Mouse (Mus musculus) left cerebral cortex, adult 11 months (tissue): ENCODE data around the gene Pcnx3.
"Not testable (repeated sequence)": the region's sequence is repeated elsewhere in the genome, so short reads cannot be mapped to it uniquely, and the experiment has no call there.

ENCODE experiments used
- DNase-seq: peaks from one replicate; pipeline ENCODE4 v3.0.0; 2022; ENCODE audit warnings: low spot score

Gene Pcnx3

DNA sequence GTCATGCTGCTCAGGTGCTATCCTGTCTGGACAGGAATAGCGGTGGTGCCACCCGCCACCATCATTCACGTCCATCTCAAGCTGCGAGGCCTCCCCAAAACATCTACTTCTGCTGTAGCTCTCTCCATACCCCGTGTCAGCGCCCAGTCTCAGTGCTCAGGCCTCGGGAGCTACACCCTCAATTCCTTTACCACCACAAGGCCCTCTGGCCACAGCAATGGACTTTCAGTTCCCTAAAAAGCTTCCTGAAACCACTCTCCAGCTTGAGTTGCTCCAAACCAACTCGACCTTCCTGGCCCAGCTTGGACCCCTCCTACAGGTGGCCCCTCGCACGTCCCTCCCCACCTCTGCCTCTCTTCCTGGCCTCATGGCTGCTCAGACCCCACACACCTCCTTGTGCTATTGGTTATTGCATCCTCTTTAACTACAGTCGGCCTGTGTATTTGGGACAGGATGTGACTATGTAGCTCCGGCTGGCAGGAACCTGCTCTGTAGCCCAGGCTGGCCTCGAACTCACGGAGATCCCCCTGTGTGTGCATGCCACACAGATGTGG is 23.3 kb upstream of the Pcnx3 start:
- no peak for DNase-seq

DNA sequence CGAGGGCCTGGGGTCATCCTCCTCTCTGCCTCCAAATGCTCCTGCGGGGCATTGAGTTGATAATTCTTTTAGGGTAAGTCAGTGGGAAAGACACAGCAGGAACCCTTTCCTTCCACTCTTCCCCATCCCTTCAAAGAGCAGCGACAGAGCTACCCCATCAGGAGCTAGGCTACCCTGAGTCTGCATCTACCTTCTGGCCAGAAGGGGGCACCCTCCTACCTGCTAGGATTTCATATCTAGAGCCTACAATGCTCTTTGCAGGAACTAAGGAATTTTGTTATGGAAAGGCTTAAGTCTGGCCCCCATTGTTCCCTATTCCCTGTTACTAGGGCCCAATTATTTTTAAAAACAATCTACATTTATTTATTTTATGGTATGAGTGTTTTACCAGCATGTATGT is 22.5 kb upstream of the Pcnx3 start:
- DNase-seq, result no peak

DNA sequence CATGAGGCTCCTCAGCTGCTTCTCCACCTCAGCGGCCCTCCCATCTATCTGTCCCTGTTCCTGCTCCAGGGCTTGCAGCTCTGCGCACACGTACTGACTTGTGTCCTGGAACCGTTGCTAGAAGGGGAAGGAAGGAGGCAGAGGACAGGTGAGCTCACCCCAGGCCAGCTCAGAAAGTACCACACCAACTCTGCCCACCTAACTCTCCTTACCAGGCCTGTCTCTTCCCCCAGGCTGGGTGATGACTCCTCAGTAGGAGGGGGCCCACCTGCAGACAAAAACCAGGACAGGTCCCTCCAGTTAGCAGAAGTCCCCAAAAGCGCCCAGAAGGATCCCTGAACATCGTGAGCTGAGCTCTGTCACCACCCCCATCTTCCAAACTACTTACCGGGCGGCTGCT is 21.9 kb upstream of the Pcnx3 start:
- DNase-seq, result no peak

DNA sequence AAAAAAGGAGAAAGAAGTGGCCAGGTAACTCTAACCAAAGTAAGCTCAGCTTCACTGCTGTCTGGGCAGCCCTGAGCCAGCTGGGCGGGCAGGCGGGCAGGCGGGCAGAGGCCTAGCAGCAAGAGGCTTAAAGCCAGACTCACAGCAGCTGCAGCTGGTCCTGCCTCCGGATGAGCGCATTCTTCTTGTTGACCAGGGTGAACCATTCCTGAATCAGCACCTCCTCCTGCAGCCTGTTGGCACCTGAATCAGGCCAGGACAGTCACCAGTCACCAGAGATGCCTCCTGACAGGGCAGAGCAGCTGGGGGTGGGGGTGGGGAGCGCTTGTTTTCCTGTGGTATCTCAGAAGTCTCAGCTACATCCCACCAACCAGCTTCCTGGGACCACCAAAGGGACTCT is 21.4 kb upstream of the Pcnx3 start:
- DNase-seq, result no peak

DNA sequence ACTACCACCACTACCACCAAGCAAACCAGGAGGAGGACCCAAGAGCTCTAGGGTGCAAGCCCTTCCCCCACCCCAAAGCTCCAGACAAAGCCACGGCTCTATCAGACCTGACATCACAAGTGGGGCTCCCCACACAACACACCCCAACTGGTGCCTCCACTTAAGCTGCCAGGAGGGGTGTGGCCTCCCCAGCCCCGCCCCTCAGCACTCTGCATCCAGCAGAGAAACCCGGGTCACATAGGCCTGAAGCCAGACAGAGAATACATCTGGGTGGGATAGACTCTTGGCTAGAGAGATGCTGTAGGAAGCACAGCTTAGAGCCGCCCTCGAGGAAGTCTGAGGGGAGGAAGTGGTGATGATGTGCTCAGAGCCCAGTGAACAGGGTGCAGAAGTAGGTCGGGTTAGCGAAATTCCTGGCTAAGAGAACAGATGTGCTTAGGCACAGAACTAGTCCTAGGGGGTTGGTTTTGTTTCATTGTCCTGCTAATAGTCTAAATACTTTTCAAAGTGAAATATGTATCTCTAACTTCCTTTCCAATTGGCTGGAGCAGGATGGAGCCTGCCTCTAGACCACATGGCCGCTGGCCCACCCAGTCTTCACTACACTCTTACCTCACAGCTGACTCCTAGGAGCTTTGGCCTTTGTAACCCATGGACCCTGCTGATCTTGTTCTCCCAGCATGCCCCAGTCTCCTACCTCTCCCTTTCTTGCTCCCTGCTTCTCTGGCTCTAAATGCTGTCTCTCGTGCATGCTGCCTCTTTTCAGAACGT is 16.3 kb upstream of the Pcnx3 start:
- DNase-seq, result no peak

DNA sequence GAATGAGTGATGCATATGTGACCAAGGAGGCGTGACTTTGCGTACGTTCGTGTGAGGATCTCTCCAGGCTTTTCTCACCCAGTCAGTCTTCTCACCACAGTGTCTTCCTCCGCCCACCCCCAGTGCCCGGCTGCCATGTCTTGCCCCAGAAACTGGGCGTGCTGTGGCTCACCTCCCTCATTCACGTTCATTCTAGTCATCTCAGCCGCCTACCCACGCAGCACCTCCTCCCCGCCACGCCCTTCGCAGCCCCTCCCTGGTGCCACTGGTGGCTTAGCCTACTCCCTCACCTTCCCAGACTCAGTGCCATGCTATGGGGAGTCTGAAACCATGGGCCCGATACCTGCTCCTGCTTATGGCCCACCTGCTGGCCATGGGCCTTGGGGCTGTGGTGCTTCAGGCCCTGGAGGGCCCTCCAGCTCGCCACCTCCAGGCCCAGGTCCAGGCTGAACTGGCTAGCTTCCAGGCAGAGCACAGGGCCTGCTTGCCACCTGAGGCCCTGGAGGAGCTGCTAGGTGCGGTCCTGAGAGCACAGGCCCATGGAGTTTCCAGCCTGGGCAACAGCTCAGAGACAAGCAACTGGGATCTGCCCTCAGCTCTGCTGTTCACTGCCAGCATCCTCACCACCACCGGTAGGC is 15.6 kb upstream of the Pcnx3 start, which contains the start of gene Kcnk7:
Gene Kcnk7, plus strand, starts transcription at position 205 of the 638 bp plus-strand sequence.
- DNase-seq, result no peak

DNA sequence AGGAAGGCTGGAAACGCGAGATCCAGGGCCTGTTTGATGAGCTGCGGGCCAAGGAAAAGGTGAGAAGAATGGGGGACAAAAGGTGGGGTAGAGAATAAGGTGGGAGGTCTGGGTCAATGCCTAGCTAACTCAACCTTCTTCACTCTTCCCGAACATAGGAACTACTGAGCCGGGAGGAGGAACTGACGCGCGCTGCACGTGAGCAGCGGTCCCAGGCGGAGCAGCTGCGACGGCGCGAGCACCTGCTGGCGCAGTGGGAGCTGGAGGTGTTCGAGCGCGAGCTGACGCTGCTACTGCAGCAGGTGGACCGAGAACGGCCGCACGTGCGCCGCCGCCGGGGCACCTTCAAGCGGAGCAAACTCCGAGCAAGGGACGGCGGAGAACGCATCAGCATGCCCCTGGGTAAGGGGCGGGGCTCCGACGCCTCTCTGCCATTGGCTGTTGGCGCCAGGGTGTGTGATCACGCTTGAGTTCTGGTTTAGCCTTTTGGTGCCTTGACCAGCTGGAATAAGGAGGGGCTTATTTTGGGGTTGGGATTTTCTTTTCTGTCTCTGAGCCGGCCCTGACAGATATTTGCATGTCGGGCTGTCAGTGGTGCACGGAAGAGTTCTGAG is 7.2 kb upstream of the Pcnx3 start:
- DNase-seq, result no peak

DNA sequence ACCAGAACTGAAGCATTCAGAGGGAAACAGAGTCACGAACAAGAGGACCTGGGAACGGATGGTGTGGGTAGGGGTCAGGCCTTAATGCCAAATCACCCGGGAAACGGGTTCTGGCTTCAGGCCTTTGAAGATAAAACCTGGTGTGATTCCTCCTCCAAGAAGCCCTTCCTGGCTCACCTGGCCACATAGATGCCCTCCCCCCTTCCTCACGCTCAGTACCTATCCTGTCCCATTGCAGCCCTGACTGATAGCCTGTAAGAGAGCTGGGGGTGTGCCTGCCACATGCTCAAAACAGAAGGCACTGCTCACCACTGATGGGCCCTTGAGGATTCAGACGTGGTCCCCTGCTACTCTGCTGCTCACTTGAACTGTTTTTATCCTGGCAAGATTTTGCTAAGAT is 5.1 kb upstream of the Pcnx3 start:
- DNase-seq, result no peak

DNA sequence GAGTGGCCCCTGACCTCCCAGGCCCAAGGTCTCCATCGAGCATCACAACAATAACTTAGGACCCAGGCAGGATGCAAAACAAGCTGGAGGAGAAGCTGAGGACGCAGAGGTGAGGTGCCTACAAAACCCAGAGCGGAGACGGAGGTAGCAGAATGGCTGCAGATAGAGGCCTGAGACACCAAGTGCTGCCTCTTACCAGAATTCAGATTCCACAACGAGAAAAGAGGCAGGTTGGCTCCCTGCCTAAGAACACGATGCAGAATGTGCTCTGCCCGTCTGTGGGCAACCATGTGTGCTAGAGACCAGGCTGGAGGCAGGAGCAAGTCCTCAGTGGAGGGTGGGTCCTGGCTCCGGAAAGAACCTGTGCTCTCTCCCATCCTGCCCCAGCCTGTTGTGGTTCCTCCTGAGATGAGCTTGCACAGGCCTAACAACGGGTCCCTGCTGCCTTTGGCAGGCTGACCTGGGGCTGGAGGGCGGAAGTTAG is 4.2 kb upstream of the Pcnx3 start:
- DNase-seq, result no peak

DNA sequence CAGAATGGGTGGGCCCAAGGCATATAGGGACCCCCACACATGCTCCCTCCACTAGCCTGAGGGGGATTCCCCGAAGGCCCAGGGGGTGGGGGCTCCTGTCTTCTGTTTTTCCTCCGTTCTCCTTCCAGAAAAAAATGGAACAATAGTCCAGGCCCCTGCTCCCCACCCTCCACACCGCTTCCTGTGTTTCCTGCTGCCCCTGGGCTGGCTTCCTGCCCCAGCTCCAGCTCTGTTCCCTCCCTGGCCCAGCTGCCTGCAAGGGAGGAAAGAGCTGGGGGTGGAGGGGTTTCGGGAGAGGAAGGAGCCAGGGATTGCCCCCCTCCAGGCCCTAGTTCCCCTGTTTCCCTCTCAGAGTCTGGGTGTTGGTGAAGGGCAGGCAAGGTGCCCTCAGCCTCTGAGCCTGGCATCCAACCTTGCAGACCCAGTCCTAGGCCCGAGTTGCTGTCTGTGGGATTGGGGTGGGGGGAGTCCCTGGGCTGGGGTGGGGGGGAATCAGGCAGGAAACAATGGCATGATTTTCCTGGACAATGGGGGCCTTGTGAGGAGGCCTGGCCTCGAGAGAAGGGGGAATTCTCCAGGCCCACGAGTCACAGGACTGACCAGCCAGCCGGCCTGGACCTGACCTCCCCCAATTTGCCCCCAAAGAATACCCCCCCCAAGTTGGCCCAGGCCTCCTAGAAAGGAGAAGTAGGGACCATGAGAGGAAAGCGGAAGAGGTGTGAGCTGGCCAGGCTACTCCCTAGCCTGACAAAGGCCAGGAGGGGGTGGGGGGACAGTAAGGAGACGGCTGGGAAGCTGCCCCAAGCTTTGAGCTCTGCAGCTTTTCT is 3.6 kb upstream of the Pcnx3 start:
- no peak for DNase-seq

DNA sequence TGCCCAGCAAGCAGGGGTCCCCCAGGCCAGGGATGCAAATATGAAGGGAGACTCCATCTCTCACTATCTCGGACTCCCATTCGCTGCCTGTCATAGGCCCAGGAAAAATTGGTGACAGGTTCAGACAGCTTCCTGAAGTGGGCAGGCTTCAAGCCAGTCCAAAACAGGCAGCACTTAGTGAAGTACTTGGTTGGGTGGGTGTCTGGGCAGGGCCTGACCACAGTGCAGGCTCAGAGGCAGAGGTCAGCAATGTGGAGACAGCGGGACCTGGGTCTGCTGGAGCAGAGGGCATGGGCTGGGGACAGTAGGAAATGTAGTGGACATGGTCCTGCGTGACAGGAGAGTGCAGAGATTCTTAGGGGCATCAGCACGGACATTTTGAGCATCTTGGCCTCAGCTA is 2.9 kb upstream of the Pcnx3 start:
- no peak for DNase-seq

DNA sequence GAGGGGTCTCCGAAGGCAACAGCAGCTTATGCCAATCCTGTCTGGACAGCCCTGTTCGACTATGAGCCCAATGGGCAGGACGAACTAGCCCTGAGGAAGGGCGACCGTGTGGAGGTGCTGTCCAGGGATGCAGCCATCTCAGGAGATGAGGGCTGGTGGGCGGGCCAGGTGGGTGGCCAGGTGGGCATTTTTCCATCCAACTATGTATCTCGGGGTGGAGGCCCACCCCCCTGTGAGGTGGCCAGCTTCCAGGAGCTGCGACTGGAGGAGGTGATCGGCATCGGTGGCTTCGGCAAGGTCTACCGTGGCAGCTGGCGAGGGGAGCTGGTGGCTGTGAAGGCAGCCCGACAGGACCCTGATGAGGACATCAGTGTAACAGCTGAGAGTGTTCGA is 1.6 kb upstream of the Pcnx3 start:
- no peak for DNase-seq

DNA sequence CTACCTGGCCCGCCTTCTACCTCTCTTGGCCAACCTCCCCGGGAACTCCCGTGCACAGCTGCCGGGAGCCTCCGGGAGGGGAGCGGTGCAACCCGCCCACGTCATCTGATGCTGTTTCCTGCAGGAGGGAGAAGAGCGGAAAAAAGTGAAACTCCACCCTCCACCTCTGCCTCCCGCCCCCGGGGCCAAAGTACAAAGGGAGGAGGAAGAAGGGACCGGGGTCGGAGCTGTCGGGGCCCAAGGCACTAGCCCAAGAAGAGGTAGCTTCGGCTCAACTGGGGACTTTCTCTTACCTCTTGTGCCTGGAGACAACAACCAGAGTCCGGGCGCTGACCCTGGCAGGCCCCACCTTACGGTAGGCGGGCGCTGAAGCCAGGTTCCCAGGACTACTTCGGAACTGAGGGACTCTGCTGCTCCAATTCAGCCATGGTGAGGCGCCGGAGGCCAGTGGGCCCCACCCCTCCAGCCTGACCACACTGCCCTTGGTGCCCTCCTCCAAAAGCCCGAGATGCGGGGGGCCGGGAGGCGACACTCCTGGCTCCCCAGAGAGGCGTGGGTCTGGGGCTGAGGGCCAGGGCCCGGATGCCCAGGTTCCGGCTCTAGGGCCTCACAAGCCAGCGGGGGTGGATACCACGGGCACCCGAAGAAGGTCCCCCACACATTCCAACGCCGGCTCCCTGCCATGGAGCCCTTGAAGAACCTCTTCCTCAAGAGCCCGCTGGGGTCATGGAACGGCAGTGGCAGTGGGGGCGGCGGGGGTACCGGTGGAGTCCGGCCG is 1.0 kb upstream of the Pcnx3 start:
- peak; percentile 72 for DNase-seq

DNA sequence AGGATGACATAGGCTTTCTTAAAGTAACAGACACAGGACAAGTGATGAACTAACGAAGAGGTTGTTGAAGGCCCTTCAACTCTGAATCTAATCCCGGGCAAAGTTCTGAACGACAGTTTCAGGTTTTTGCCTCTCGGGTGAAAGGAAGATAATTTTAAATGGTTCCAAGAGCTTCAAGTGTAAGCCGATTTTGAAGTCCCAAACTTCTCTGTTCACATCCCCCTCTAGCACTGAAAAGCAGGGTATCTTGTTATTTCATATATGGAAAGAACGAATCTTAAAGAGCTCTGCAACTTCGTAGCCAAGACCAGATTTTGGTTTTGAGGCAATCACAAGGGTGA is 350 bp upstream of the Pcnx3 start:
- DNase-seq, result no peak

DNA sequence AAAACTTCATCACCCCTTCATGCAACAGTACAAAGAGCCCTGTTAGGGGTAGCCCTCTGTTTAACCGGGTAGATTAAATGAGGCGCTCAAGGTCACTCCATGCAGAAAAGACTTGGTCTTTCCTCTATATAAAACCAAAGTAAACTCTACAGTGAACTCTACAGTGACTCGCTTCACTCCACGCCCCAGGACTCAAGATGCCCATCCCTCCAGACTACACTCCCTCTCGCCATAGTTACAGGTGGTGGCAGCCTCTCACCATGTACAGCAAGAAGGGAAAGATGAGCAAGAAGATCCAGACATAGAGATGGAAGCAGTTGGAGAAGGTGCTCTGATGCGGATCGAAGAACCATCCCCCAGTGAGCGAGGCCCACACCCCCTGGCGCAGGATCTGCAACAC is 970 bp downstream of the Pcnx3 start:
- no peak for DNase-seq

DNA sequence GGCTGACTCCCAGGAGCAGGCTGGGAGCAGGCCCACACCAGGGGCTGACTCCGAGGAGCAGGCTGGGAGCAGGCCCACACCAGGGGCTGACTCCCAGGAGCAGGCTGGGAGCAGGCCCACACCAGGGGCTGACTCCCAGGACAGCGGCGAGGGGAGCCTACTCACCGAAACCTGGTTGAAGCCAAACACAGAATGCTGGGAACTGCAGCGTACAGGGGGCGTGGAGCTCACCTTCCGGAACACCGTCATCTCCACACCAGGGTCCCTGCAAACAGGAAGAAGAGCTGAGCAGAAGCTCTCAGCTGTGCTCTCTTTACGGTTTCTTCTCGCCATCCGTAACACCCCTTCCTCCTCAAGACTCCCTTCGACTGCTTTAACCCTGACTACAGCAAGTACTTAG is 1.8 kb downstream of the Pcnx3 start:
- not testable (repeated sequence) for DNase-seq

DNA sequence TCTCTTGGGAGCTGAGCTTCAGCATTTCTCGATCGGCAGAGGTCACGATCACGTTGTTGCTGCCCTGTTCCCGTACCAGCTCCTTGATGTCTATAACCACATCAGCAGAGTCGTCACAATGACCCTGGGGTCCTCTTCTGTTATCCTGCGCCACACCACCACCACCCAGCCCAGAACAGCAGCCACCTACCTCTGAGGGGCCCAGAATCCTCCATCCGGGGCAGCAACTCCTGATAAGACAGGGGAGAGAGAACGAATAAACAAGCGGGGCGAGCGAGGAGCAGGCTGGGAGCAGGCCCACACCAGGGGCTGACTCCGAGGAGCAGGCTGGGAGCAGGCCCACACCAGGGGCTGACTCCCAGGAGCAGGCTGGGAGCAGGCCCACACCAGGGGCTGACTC is 2.3 kb downstream of the Pcnx3 start:
- DNase-seq, result no peak

DNA sequence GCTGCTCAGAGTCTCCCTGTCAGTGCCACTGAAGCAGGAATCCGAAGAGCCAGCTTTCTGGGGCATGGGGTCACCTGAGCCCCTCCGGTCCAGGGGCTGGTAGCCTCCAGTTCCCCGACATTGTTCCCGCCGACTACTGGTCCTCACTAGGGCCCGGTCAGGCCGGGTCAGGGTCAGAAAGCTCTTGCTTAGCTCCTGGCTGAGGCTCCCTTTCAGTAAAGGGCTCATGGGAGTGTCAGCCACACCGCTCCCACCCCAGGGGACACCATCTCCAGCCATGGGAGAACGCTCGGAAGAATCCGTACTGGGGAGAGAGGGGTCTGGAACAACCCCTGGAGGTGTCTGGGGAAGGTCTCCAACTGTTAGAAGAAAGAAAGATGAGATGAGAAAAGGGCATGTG is 2.8 kb downstream of the Pcnx3 start:
- DNase-seq, result no peak

DNA sequence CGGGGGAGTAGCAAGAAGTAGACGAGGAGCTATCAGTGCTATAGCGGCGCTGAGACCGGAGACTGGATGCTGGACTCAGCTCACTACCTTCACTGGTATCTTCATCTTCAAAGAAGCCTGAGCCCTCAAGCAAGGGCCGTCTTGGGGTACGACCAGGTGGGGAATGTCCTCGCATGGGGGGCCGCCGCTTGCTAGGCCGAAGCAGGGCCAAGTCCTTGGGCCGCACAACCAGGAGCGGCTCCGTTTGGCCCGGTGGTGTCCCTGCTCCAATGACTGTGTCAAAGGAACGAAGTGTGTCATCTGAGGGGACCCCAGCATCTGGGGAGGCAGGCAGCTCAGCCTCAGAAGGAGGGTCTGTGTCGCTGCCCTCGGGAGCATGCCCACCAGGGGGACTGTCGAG is 3.3 kb downstream of the Pcnx3 start:
- no peak for DNase-seq

DNA sequence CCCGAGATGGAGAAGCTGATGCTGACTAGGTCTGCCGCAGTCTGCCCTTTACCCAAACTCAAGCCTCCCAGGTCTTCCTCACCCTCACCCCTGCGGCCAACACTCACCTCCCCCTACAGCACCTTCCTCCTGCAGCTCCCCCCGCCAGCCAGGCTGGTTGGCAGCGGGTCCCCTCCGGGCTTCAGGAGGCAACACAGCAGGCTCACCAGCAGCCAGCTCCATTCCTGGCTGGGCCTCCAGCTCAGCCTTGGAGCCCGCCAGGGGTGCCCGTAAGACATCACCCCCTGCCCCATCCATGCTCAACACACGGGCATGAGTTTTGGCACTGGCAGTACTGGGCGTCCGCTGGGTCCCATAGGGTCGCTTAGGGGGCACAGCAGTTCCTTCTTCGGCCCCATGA is 3.7 kb downstream of the Pcnx3 start:
- DNase-seq, result no peak

DNA sequence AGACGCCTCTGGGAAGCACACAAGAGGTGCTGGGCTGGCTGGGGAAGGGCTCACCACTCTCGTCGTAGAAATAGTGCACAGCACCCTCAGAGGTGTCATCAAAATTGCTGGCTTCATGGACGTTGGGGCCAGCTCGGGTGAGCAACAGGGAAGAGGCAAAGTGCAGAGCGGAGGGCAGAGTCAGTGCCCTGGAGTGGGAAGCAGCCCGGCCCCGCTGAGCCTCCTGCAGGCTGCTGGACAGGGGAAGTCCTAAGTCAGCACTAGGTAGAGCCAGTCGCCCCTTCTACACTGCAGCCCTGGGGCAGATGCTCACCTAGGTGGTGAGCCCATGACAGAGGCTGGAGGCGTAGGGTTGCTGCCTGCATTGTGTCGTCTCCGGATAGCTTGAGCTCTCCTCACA is 4.5 kb downstream of the Pcnx3 start:
- no peak for DNase-seq

DNA sequence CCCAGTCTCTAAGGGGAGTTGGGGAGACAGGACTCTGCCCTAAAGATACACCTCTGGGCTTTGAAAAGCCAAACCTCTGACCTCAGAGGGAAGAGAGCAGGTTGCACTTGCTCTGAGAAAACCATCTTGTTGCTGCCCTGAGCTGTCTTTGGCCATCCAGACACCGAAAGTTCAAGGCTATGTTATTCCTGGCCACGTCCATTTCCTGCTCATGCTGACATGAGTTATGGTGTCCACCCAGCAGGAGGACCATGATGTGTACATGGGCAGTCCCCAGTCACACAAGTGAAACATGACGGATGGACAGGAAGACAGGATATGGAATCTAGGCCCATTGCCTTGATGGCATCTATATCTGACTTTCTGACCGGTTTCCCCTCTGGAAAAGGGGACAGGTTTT is 8.3 kb downstream of the Pcnx3 start:
- no peak for DNase-seq
